Mouse (Mus musculus): ENCODE measurements around the gene Cpe.
A peak's percentile ranks its signal among the peaks of the same experiment; 100 is the strongest.

The Cpe gene

DNA sequence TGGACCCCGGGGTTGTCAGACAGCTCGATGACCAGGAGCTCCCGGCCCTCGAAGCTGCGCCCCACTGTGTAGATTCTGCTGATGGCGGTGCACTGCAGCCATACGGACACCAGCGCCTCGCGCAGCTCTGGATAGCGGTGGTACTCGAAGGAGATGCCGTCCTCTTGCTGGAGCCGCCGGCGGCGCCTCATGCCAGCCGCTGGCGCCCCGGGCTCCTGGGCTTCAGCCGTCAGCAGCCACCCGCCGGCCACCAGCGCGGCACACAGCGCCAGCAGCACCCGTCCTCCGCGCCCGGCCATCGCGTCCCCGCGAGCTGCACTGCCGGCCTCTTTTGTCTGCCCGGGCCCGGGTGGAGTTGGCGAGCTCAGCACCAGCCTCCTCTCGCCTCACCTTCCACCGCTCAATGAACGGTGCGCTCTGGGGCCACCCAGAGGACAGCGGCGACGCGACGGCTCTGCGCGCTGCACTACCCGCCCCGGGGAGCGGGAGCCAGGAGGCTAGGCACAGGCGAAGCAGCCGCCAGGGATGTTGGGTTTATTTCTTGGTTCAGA lies at the start of gene Cpe:
Gene Cpe, minus strand, starts transcription at position 404 of the 551 bp plus-strand sequence.
- peak; percentile 1 for DNase-seq (ENCODE audit: low spot score)

DNA sequence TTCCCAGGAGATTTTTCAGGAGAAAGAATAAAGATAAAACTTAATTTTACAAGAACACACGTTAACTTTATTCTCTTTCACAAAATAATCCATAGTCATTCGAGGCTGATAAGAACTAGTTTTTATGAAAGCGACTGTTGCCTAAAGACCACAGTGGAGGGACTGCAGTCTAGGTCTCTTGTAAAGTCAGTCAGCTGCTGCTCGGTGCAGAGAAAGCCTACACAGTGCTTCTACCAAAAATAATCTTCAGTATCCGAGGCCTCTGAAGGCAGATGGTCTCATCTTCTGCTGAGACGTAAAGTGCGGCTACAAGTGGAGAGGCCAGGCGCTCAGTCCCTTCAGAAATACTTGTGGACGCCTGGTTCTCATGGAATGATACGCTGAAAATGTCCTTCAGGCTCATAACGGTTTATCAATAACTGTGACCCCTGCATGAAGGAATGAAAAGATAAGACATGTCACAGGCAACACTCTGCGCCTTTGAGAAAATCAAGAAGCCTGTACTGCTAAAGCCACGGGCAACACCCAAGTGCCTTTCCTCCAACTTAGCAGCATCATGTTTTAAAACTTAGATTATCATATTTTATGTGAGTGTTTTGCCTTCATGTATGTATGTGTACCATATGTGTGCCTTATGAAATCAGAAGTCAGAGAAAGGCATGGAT lies 47.8 kb upstream of the Cpe start:
- DNase-seq (ENCODE audit: low spot score): peak; percentile 29

DNA sequence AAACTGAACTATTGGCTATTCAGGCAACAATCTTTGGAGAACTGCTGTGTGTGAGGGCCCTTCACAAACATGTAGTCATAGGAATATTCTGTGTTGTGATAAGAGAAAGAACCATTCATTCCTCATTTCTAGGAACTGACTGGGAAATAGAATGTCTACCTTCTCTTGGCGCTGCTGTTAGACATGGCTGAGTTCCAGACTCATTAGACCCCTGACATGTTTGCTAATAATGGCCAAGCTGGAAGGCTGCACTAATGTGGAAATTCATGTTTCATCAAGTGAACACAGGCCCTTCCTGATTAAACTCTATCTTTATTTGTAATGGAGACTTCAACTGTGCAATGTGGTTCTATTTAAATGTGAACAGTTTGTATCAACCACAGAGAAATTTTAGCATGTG lies 46.1 kb upstream of the Cpe start:
- no peak for DNase-seq (ENCODE audit: low spot score)

DNA sequence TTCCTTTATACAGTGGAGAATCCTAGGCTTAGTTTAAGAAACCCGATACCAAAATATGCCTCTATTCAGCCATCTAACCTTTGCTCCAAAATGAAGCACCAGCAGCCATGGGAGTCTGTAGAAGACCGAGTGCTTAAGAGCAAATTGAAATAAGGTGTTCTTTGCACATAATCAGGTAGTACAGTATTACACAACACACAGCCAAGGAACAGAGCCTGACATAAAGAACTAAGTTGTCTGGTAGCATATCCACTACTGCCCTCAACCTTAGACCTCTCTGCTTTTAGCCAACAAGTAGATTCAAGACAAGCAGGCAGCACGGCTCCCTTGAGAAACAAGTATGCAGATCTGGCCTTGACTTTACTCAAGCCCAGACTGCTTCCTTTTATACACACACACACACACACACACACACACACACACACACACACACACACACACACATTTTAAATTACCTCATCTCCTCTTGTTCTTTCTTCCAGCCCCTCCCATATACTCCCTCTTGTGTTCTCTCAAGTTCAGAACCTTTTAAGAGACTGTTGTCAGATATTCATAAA lies 44.0 kb upstream of the Cpe start:
- no peak for DNase-seq (ENCODE audit: low spot score)

DNA sequence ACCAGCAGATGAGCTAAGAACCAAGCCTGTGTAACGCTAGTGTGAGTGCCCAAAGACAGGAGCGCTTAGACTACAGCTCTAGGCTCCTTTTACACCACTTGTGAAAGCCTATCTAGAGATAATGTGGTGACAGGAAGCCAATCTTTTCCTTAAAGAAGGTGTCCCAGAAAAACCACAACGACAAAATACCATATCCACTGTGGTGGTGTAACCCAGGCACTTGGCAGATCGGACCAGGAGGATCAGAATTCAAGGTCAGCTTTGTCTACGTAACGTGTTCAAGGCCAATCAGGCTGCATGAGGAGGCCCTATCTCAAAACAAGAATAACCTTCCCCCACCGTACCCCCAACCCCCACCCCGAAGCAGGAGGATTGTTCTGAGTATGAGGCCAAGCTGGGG lies 42.3 kb upstream of the Cpe start:
- no peak for DNase-seq (ENCODE audit: low spot score)

DNA sequence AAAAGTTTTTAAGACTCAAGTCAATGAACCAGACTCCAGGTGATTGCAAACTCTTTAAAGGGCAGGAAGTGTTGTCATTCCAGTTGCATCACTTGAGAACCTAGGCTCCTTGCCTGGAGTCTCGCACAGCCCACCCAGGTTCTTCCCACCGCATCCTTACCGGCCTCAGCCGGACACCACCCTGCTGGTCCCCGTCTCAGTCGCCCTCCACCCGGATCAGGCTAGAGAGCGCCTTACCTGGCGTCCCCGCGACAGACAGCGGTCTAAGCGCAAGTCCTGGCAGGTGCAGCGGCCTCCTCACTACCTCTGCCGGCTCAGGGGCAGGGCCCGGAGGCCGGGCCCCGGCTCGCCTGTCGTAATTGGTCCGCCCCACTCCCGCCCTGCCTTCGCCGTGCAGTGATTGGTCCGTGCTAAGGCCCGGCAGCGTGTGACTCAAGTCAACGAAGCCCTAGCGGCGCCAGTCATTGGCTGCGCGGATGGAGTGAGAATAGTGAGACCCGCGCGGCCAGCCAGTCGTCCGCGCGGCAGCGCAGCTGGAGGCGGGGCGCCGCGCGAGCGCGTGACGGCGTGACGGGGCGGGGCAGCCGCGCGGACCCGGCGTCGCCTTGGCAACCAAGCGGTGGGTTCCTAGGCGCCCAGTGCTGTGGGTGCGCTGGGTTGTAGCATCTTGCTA lies 40.6 kb upstream of the Cpe start, which contains the start of gene Msmo1:
Gene Msmo1, minus strand, starts transcription at position 522 of the 673 bp plus-strand sequence.
- peak; percentile 97 for DNase-seq (ENCODE audit: low spot score)

DNA sequence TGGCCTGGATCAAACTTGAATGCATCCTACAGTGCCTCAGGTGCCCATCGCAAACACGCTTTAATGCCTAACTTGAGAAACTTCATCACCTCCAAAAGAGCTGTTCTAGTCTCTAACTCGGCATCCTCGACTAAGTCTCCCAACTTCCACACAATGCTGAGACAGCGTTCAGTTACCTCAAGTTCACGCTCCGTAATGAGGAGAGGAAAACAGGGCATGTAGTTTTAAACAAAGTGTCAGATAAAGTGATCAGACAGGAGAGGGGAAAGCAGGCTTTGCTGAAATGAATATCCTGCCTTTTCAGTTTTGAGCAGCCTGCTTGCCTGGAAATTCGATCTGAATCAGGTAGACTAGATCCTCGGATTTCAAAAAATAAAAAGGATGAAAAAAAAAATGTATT lies 39.7 kb upstream of the Cpe start:
- DNase-seq (ENCODE audit: low spot score): no peak

DNA sequence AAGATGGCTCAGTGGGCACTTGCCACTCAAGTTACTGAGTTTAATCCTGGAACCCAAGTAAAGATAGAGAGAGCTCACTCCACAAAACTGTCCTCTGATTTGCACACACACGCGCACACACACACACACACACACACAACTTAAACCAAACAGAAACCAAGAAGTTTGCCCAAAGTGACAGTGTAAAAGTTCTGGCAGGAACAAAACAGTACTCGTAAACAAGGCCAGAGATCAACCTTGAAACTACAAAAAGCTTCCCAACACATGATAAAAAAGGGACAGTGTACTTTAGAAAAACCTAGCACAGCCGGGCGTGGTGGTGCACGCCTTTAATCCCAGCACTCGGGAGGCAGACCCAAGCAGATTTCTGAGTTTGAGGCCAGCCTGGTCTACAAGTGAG lies 35.3 kb upstream of the Cpe start:
- no peak for DNase-seq (ENCODE audit: low spot score)

DNA sequence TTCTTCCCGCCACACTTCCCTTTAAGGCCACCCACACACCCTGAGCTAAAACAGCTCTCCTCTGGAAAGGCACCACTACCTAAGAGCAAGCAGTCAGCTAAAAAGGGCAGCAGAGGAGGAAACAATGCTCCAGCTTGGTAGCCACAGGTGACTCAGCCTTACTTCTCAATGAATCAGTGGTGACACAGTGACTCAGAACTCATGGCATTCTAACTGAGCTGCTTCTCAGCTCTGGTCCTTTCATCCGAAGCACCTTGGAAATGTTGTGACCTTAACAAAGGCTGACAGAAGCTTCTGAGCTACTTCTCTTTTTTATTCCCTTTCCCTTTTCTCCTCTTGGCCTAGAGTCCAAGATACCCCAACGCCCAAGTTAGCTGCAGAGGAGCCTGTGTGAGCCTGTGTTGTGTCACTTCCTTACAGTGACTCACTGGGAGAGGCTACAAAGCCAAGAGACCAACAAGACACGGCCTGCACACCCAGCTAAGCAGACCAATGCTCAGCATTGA lies 33.4 kb upstream of the Cpe start:
- DNase-seq (ENCODE audit: low spot score): no peak

DNA sequence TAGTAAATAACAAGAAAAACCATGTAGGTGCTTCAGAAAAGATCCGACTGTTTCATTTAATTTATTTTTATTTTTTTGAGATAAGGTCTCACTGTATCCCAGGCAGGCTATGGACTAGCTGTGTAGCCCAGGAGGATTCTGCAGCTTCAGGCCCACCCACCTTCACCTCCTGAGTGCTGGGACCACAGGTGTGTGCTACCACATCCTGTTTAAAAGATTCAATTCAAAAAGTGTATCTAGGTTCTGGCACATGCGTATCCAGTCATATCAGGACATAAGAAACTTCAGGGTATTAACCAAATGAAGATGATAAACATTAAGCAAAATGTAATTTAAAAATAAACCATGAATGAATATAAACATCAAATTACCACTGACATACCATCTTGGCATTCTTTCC lies 30.4 kb upstream of the Cpe start:
- no peak for DNase-seq (ENCODE audit: low spot score)

DNA sequence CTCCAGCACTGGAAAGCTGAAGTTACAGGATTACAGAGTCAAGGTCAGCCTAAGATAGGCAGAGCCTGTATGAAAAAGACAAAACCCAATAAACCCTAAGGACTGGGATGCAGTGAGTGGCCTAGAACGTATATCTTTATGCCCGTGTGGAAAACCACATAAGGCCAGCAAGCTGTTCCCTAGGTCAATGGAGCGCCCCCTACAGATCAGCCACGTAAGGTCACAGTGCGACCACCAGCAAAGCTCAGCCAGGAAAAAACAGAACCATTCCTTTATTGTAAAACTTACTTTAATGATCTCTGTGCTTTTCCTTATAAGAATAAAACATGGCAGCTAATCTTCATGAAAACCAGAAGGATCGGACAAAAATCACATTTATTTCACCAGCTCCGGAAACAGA lies 25.0 kb upstream of the Cpe start:
- no peak for DNase-seq (ENCODE audit: low spot score)

DNA sequence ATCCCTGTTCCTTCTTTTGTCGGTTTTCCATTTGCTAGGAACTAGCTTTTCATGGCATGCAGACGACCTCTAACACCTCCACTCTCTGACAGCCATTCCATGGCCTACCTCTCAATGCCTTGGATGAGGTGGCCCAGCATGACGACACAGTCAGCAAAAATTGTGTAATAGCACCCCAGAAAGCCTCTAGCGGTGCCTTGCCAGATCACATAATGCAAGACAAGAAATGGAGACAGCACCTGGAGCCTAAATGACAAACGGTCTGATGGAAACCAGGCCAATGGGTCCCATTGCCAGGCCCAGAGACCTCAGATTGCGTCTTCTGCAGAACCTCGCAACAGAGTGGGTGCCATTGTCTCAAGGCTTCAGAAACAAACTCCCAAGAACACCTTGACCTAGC lies 19.6 kb upstream of the Cpe start:
- DNase-seq (ENCODE audit: low spot score): no peak

DNA sequence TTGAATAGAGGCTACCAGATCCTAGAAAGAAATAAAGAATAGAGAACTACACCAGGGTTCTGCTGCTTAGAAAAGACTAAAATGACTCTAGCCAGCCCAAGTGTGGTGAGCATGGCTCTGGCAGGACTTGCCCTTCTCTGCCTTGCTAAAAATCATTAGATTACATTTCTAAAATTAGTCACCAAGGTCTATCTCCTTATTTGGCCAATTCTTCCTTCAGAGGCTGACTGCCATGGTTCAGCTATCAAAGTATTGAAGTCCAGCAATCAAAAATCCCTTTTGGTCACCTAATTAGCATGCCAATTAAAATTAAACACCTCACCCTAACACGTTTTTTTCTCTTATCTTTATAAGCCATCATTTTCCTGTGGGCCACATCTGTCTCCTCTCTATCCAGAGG lies 18.7 kb upstream of the Cpe start:
- no peak for DNase-seq (ENCODE audit: low spot score)

DNA sequence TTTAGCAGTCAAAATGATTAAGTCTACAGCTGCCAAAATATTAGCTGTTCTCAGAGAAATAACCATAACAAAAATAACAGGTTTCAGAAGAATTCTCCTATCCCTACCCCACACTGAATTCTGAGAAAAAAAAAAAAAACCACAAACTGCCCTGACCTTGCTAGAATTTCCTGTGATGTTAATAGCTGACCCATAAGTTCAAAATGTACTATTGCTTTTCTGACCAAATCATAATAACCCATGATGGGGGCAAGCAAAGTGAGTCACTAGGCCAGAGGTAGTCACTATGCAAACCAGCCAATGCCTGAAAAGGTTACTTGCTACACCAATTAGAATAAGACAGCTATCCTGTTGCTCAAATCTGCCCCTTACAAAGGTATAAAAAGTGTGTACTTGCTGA lies 14.6 kb upstream of the Cpe start:
- no peak for DNase-seq (ENCODE audit: low spot score)

DNA sequence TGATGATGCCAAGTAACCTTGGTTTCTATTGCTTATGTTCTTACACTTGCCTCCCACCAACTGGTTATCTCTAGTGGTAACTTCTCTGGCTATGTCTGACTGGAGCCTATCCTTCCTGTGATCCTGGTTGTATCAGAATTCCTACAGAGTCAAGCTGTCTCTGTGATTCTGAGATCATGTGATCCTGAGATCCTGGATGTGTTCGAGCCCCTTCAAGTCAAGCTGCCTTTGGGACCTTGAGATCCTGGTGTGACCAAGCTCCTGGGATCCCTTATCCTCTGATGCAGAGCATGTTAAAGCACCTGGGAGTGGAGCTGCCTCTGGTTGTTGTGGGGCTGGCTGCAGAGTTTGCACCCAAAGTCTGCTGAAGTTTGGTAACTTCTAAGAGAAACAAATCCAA lies 10.3 kb upstream of the Cpe start:
- DNase-seq (ENCODE audit: low spot score): no peak

DNA sequence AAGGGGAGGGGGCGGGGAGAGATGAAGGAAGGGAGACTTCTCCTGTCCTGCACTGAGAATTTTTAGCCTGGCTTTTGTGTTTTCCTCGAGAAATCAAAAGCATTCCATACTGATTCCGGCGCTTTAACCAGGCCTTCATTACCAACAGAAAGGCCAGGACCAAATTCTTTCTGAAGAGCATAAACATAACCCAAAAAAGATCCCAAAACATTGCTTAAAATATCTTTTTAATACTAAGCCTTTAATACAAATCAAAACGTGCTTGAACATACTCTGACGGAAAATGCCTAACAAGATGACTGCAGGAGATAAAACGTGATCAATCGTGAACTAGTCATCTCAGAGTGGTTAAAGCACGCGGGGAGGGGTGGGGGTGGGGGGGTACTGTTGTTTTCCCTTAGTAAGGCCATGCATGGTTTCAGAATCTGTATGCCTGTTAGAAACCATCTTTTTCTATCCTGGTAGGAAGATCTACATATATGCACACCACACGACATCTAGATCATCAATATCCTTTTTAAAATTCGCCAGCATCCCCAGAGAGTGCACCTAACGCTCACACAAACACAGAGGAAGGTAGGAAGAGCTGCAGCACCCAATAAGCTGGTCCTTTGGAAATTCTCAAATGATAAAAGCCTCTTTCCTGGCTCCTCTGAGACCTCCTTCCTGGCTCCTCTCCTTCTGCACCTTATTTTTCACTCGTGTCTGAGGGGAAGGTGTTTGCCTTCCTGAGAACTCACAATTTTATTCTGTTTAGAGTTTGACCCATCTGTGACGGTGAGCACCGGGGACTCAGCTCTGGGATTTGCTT lies 1.1 kb downstream of the Cpe start:
- DNase-seq (ENCODE audit: low spot score): no peak

DNA sequence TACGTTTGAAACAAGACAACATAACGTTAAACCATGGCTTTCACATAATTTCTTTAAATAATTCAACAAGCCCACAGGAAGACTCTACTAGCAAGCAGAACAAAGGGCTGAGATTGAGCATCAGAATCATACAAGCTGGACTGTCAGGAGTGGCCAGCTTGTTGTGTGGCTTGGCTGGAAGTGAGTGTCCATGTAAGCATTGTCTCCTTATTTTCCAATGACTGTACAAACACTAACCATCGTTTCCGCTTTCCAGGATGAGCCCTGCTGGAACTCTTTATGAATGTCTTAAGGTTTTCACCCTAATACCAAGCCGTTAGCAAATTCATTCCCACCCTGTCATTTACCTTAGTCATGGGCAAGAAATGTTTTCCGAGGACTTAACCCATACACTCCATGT lies 2.0 kb downstream of the Cpe start:
- no peak for DNase-seq (ENCODE audit: low spot score)

DNA sequence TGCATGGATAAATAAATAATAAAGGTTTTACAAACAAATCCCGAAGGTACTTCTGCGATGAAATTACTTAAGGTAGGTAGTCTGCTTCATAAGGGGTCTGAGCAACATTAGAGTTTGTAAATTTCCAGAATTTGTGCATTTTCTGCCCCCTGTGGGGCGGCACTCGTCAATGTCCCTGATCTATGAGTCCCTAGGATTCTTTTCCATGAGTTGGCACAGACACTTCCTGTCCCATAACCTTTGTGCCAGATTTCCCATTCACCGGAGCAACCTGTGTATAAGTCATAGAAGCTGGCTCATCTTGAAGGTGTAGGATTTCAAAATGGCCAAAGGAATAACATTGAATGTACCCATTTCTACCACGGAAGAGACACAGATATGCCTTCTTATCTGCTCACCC lies 2.5 kb downstream of the Cpe start:
- DNase-seq (ENCODE audit: low spot score): no peak

DNA sequence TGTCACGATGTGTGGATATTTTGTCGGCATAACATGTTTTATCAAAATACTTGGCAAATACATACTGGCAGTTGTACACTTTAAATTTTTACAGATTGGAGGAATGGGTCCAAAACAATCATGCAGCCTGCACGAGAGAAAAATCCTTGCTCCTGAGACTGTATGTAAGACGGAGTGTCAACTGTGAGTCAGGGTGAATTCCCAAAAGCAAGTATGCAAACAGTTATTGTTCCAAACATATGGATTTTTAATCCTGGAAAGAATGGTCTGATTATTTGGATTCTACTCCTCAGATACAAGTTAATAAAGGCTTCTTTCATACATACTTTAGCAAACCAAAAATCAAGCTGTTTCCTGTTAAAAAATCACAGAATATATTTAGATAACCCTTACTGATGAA lies 4.1 kb downstream of the Cpe start:
- no peak for DNase-seq (ENCODE audit: low spot score)

DNA sequence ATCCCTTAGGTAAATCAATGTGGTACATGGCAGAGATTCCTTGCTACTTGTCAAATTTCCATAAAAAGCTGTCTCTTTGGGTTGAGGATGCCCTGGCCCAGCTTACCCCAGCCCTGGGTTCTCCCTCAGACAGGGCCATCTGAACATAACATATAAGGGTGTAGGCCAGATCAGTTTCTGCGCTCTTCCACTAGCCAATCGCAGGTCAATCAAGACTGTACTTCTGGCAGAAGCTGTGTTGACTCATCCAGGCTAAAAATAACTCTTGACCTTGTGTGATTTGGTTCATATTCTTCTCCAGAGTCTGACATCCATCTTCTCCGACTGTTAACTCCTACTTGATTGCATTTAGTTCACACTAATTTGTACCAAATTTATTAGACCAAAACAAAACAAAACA lies 4.7 kb downstream of the Cpe start:
- DNase-seq (ENCODE audit: low spot score): no peak

DNA sequence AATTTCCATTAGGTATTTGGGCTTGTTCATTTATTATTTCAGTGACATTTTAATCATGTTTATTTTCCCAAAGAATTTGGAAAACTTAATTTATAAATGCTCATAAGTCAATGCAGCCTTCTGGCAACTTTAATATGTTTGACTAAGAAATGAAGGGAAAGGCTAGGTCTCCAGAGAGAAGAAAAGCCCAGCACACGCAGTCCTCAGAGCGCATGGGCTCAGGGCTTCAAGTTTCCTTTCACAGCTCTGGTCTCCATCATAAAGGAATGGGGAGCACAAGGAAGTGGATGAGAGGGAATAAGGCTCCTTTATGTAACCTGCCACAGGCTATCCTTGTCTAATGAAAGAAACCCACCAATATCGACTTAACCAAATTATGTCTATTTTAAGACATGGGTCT lies 10.4 kb downstream of the Cpe start:
- no peak for DNase-seq (ENCODE audit: low spot score)

DNA sequence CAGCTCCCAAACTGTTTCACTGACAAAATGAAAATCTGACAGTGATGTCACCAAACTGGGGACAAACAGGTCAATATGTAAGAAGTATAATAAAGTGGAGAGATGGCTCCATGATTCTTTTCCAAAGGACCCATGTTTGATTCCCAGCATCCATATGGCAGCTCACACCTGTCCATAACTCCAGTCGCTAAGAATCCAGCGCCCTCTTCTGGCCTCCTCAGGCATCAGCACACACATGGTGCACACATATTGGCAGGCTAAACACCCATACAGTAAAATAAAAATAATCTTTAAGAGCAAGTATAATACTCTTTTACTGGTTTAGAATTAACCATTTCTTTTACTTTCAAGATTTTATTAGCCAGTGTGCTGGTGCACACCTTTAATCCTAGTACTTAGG lies 16.5 kb downstream of the Cpe start:
- DNase-seq (ENCODE audit: low spot score): no peak

Data from c-Kit-positive CD71-positive TER-119-positive erythroid progenitor cells, embryonic 14.5 days (primary cell).